Mouse (Mus musculus) limb, embryonic 14.5 days (tissue): ENCODE data around the gene Tgm7. TPM values are rescaled to one million over a fixed set of nuclear protein-coding genes. Genes with fewer than 3 reads are reported as not detected.
"Not testable (repeated sequence)": the region's sequence is repeated elsewhere in the genome, so short reads cannot be mapped to it uniquely, and the experiment has no call there.

Experiments
- ATAC-seq: fragments of 200-750 bp; cut with Nextera tagmentation; 2 replicates; pipeline ENCODE4 v1.8.0; 2017; ENCODE audit warnings: low read depth, moderate number of reproducible peaks, moderate TSS enrichment; ENCODE audit not compliant: low FRiP score
- DNase-seq: peaks from one replicate; pipeline ENCODE4 v3.0.0-alpha.2; 2015; ENCODE audit warnings: low spot score
- H3K27ac ChIP-seq: fragments of 300-500 bp; sonication (generic); replicated peaks from 2 replicates; pipeline ENCODE4 v1.5.1; 2014; ENCODE audit warnings: low read depth, mild to moderate bottlenecking, low read length, moderate library complexity, mixed read lengths
- H3K27me3 ChIP-seq: fragments of 300-500 bp; sonication (generic); 2 replicates; pipeline ENCODE4 v1.6.1; 2014; ENCODE audit warnings: low read length, mixed read lengths; ENCODE audit not compliant: control insufficient read depth, insufficient read depth
- H3K36me3 ChIP-seq: fragments of 300-500 bp; sonication (generic); 2 replicates; pipeline ENCODE4 v1.6.1; 2014; ENCODE audit warnings: mild to moderate bottlenecking, low read length, moderate library complexity, mixed read lengths; ENCODE audit not compliant: control insufficient read depth, insufficient read depth
- H3K4me1 ChIP-seq: fragments of 300-500 bp; sonication (generic); 2 replicates; pipeline ENCODE4 v1.6.1; 2014; ENCODE audit warnings: antibody characterized with exemption, low read length, mixed read lengths; ENCODE audit not compliant: control insufficient read depth, insufficient read depth
- H3K4me2 ChIP-seq: fragments of 300-500 bp; sonication (generic); replicated peaks from 2 replicates; pipeline ENCODE4 v1.6.1; 2014; ENCODE audit warnings: low read depth, mild to moderate bottlenecking, low read length, moderate library complexity; ENCODE audit not compliant: severe bottlenecking
- H3K4me3 ChIP-seq: fragments of 300-500 bp; sonication (generic); replicated peaks from 2 replicates; pipeline ENCODE4 v1.5.1; 2014; ENCODE audit warnings: low read length
- H3K9ac ChIP-seq: fragments of 300-500 bp; sonication (generic); 2 replicates; pipeline ENCODE4 v1.6.1; 2014; ENCODE audit warnings: mild to moderate bottlenecking, low read depth, low read length, moderate library complexity; ENCODE audit not compliant: severe bottlenecking
- H3K9me3 ChIP-seq: fragments of 300-500 bp; sonication (generic); 2 replicates; pipeline ENCODE4 v1.6.1; 2016; ENCODE audit warnings: low read length; ENCODE audit not compliant: control insufficient read depth
- POLR2A ChIP-seq: fragments of 200-500 bp; IDR thresholded peaks from 2 replicates; pipeline ENCODE4 v1.8.0; 2012; ENCODE audit warnings: inconsistent platforms, mild to moderate bottlenecking, moderate library complexity, borderline replicate concordance; ENCODE audit not compliant: insufficient read depth, insufficient read length; ENCODE audit errors: extremely low read depth
- WGBS: fragments of 180-500 bp; shearing (Covaris S2); extraction: QIAGEN DNeasy Blood & Tissue Kit; methylation state at CpG from one replicate; pipeline ENCODE4 v1.1.7; 2014; 5-methylcytosine and 5-hydroxymethylcytosine counted together
- polyA plus RNA-seq, 2 experiments: library from polyadenylated mRNA; depleted of rRNA in 1 of 2; stranded (reverse) in 1 of 2; unstranded in 1 of 2; fragments of >200 nt; fragmentation: Nextera tagmentation in 1 of 2; extraction: Ambion mirVana in 1 of 2; gene quantifications; 2 replicates each; pipeline versions ENCODE4 v1.2.1 to v1.2.3; 2012 to 2014

Gene Tgm7
- polyA plus RNA-seq, 2 experiments, result 0.05 TPM; not detected in 1

- no peaks in the 10 kb centered on the region for H3K4me1 ChIP-seq
- 57% methylated on average over 9 of the region's 9 CpGs for WGBS
- no peaks in the 10 kb centered on the region for H3K27me3 ChIP-seq
- ATAC-seq (no peak), DNase-seq (no peak)
- H3K9me3 ChIP-seq, result no peaks in the 10 kb centered on the region
- H3K9ac ChIP-seq, result no peak overlapping the region
- no peak overlapping the region for H3K27ac ChIP-seq
- H3K36me3 ChIP-seq, result no peaks in the 10 kb centered on the region
- H3K4me2 ChIP-seq, result no peak overlapping the region
- no peak overlapping the region for H3K4me3 ChIP-seq
- no peak for TF ChIP-seq POLR2A
Measured at GRCm38 (mm10) chr2:121128865-121129620, 19.4 kb upstream of the Tgm7 start.

GRCm38 (mm10) chr2:121127536-121127935 lies 17.9 kb upstream of the Tgm7 start:
- 74% methylated on average over 1 of the region's 1 CpGs for WGBS
- ATAC-seq, result no peak
- Histone ChIP-seq H3K4me2 (no peak overlapping the region), H3K27ac (no peak overlapping the region), H3K9ac (no peak overlapping the region), H3K4me3 (no peak overlapping the region), H3K9me3 (no peaks in the 10 kb centered on the region), H3K4me1 (no peaks in the 10 kb centered on the region), H3K36me3 (no peaks in the 10 kb centered on the region), H3K27me3 (no peaks in the 10 kb centered on the region)
- TF ChIP-seq POLR2A, result no peak
- no peak for DNase-seq

GRCm38 (mm10) chr2:121126302-121126701 lies 16.7 kb upstream of the Tgm7 start:
- H3K27me3 ChIP-seq, ATAC-seq, H3K9me3 ChIP-seq, H3K36me3 ChIP-seq, H3K27ac ChIP-seq, H3K4me1 ChIP-seq, H3K4me2 ChIP-seq, H3K9ac ChIP-seq, H3K4me3 ChIP-seq, DNase-seq: not testable (repeated sequence)
- WGBS, result 87% methylated on average over 5 of the region's 5 CpGs

- 73% methylated on average over 3 of the region's 3 CpGs for WGBS
- Histone ChIP-seq H3K4me1 (no peaks in the 10 kb centered on the region), H3K9ac (no peak overlapping the region), H3K27ac (no peak overlapping the region), H3K27me3 (no peaks in the 10 kb centered on the region), H3K4me2 (no peak overlapping the region), H3K36me3 (no peaks in the 10 kb centered on the region), H3K9me3 (no peaks in the 10 kb centered on the region), H3K4me3 (no peak overlapping the region)
- ATAC-seq (no peak), DNase-seq (no peak)
- no peak for TF ChIP-seq POLR2A
Measured at GRCm38 (mm10) chr2:121119260-121119659, 9.7 kb upstream of the Tgm7 start.

- Histone ChIP-seq H3K4me3 (no peak overlapping the region), H3K36me3 (no peaks in the 10 kb centered on the region), H3K4me2 (no peak overlapping the region), H3K9me3 (no peaks in the 10 kb centered on the region), H3K9ac (no peak overlapping the region), H3K27me3 (no peaks in the 10 kb centered on the region), H3K27ac (no peak overlapping the region), H3K4me1 (no peaks in the 10 kb centered on the region)
- ATAC-seq, result no peak
- DNase-seq, result no peak
- WGBS, result 83% methylated on average over 2 of the region's 2 CpGs
- no peak for TF ChIP-seq POLR2A
Measured at GRCm38 (mm10) chr2:121115418-121115817, 5.8 kb upstream of the Tgm7 start.
